ENCODE assay signal across 15 mouse cellular contexts in the genomic region with DNA sequence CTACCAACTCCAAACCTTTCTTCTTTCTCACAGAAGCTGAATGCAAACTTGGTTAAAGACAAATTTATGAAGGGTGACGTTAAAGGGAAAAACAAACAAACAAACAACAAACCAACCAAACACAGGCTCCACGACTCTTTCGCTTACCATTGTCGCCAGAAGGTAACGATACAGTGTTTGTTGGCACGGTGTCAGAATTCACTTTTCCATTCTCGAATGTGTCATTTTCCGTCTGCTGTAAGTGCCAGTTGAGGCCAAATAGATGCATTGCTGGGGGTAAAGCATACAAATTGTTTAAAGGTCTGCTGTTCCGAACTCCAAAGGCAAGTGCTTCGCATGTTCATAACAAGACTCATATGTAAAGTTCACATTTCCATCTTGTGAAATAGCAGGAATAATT.
"Had no signal": no experiment of that assay in that cellular context is flagged by ENCODE, and none has a peak within 500 bp of the region (broad histone marks: within the 10 kb centered on the region; RNA-seq: fewer than 3 reads in every experiment).

No protein-coding gene starts in this region.

- H3K4me2 ChIP-seq: kidney, embryonic 15.5 days; liver, embryonic 13.5 days; midbrain, embryonic 11.5 days; midbrain, embryonic 15.5 days; neural tube, embryonic 12.5 days; neural tube, embryonic 15.5 days had no signal

- H3K27ac ChIP-seq: kidney, embryonic 15.5 days; left cerebral cortex, adult 2 months; liver, embryonic 13.5 days; midbrain, embryonic 15.5 days; neural tube, embryonic 12.5 days; neural tube, embryonic 15.5 days had no signal

- H3K27me3 ChIP-seq: kidney, embryonic 15.5 days; liver, embryonic 13.5 days; midbrain, embryonic 15.5 days; neural tube, embryonic 12.5 days; neural tube, embryonic 15.5 days had no signal

- H3K4me1 ChIP-seq: kidney, embryonic 15.5 days; liver, embryonic 13.5 days; midbrain, embryonic 15.5 days had no signal

- H3K36me3 ChIP-seq: kidney, embryonic 15.5 days; liver, embryonic 13.5 days; midbrain, embryonic 15.5 days; neural tube, embryonic 12.5 days; neural tube, embryonic 15.5 days had no signal

- H3K4me3 ChIP-seq: kidney, embryonic 15.5 days; left cerebral cortex, adult 2 months; liver, embryonic 13.5 days; midbrain, embryonic 15.5 days; neural tube, embryonic 12.5 days; neural tube, embryonic 15.5 days had no signal

- DNase-seq: kidney, postnatal 10 days; kidney, postnatal 36 days; layer of hippocampus, postnatal 36 days; liver, embryonic 13.5 days; lung, adult 2 months; lung, postnatal 14 days; lung, postnatal 4 days; thymus, adult 18-20 months; thymus, postnatal 36 days had no signal

- H3K9me3 ChIP-seq: kidney, embryonic 15.5 days; liver, embryonic 13.5 days; midbrain, embryonic 15.5 days; neural tube, embryonic 12.5 days; neural tube, embryonic 15.5 days had no signal

- ATAC-seq: midbrain, embryonic 15.5 days had no signal

- H3K9ac ChIP-seq: kidney, embryonic 15.5 days; liver, embryonic 13.5 days; midbrain, embryonic 15.5 days; neural tube, embryonic 12.5 days; neural tube, embryonic 15.5 days had no signal
